Mouse (Mus musculus): ENCODE results near the gene Irs1. TPM values are rescaled to one million over a fixed set of nuclear protein-coding genes. Genes with fewer than 3 reads are reported as not detected.

Gene Irs1
- polyA plus RNA-seq (2014; fragmentation: Illumina TruSeq; extraction: RNeasy Lipid Tissue Mini Kit (QIAGEN cat#74804); ENCODE audit: low read depth, low replicate concordance) = 9.2 TPM

DNA sequence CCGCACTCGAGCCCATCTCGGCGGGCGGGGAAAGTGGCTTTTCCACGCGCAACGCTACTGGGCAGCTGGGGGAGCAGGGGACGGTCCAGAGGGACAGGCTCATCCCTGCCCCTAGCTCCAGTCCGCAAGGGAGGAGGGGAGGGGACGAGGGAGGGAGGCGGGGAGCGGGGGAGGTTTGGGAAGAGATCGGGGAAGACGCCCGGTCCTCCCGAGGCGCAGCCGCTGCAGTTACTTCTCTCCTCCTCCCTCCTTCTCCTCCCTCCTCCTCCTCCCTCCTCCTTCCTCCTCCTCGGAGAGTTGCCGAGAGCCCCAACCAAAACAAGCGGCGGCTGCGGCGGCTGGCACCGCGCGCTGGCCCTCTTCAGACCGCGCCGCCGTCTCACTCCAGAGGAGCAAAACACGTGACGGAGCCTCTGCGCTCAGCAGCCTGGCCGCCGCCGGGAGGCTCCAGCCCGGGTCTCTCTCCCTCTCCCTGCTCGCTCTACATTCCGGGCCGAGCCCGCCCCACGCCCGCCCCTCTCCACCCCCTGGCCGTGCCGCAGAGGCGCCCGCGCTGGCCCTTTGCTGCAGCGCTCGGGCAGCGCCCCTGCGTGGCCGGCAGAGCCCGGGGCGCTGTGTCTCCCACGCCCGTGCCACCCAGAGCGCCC lies at the start of gene Irs1:
Gene Irs1 (minus strand): TSS at position 266 of the 647 bp plus-strand sequence.

GRCm38 (mm10) chr1:82316111-82316745 lies 25.0 kb upstream of the Irs1 start, which contains the start of gene Rhbdd1:
Rhbdd1 (plus strand) TSS chr1:82316452.

GRCm38 (mm10) chr1:82232812-82233211 lies 58.4 kb downstream of the Irs1 start, which contains the start of gene Gm9747:
Gm9747 (plus strand) TSS chr1:82233112.

Other genes with a start within 250 kb of the Irs1 start
- not detected for gene Gm9747, start 58.3 kb downstream of the Irs1 start, polyA plus RNA-seq (2014; fragmentation: Illumina TruSeq; extraction: RNeasy Lipid Tissue Mini Kit (QIAGEN cat#74804); ENCODE audit: low read depth, low replicate concordance)
- 16.0 TPM for gene Rhbdd1, start 25.0 kb upstream of the Irs1 start, polyA plus RNA-seq (2014; fragmentation: Illumina TruSeq; extraction: RNeasy Lipid Tissue Mini Kit (QIAGEN cat#74804); ENCODE audit: low read depth, low replicate concordance)